Mouse (Mus musculus): ENCODE data around the gene Mrpl51. TPM values are rescaled to one million over a fixed set of nuclear protein-coding genes. Genes with fewer than 3 reads are reported as not detected.

Gene Mrpl51
- total and polyA plus RNA-seq, 2 experiments = 44.0 to 69.8 TPM

- H3K36me3 ChIP-seq (ENCODE audit: control insufficient read depth, insufficient read depth, low read length) = no peaks in the 10 kb centered on the region
- 93% methylated on average over 8 of the region's 8 CpGs for WGBS
These were observed 36.3 kb upstream of the Mrpl51 start for GRCm38 (mm10) chr6:125155262-125155661.

GRCm38 (mm10) chr6:125156491-125156890 is 35.1 kb upstream of the Mrpl51 start:
- Histone ChIP-seq H3K9ac (ENCODE audit: low read depth, low read length) (no peak overlapping the region), H3K4me3 (ENCODE audit: insufficient read depth, low read depth, low read length) (no peak overlapping the region), H3K27me3 (ENCODE audit: control insufficient read depth, insufficient read depth, low read length) (no peaks in the 10 kb centered on the region), H3K79me2 (ENCODE audit: control insufficient read depth, insufficient read depth, low read length) (no peaks in the 10 kb centered on the region; the same call in 1 of the 2 replicates), H3K36me3 (ENCODE audit: control insufficient read depth, insufficient read depth, low read length) (no peaks in the 10 kb centered on the region), H3K27ac (replicated peaks; ENCODE audit: insufficient read depth, low read depth, low read length) (no peak overlapping the region), H3K4me1 (ENCODE audit: control insufficient read depth, insufficient read depth, low read length) (no peaks in the 10 kb centered on the region)
- WGBS = 39% methylated on average over 3 of the region's 3 CpGs
- DNase-seq (ENCODE audit: extremely low read depth, low read depth, low spot score) = peak; percentile 40
- TF ChIP-seq POLR2A (IDR thresholded peaks at IDR 0.05; ENCODE audit: extremely low read depth, insufficient read depth, low read length) (no peak), CTCF (IDR thresholded peaks at IDR 0.05; ENCODE audit: low read depth, low read length) (no peak)

More at GRCm38 (mm10) chr6:125155262-125155661, 36.3 kb upstream of the Mrpl51 start:
- TF ChIP-seq POLR2A (IDR thresholded peaks at IDR 0.05; ENCODE audit: extremely low read depth, insufficient read depth, low read length) = no peak
- no peak for TF ChIP-seq CTCF (IDR thresholded peaks at IDR 0.05; ENCODE audit: low read depth, low read length)
- no peak overlapping the region for H3K9ac ChIP-seq (ENCODE audit: low read depth, low read length)
- H3K79me2 ChIP-seq (ENCODE audit: control insufficient read depth, insufficient read depth, low read length) = no peaks in the 10 kb centered on the region; the same call in 1 of the 2 replicates
- no peak for DNase-seq (ENCODE audit: extremely low read depth, low read depth, low spot score)
- H3K4me1 ChIP-seq (ENCODE audit: control insufficient read depth, insufficient read depth, low read length) = no peaks in the 10 kb centered on the region
- H3K4me3 ChIP-seq (ENCODE audit: insufficient read depth, low read depth, low read length) = no peak overlapping the region
- H3K27ac ChIP-seq (replicated peaks; ENCODE audit: insufficient read depth, low read depth, low read length) = no peak overlapping the region
- H3K27me3 ChIP-seq (ENCODE audit: control insufficient read depth, insufficient read depth, low read length) = no peaks in the 10 kb centered on the region

- no peaks in the 10 kb centered on the region for H3K27me3 ChIP-seq (ENCODE audit: control insufficient read depth, insufficient read depth, low read length)
- TF ChIP-seq POLR2A (IDR thresholded peaks at IDR 0.05; ENCODE audit: extremely low read depth, insufficient read depth, low read length) (no peak), CTCF (IDR thresholded peaks at IDR 0.05; ENCODE audit: low read depth, low read length) (no peak)
- no peaks in the 10 kb centered on the region for H3K4me1 ChIP-seq (ENCODE audit: control insufficient read depth, insufficient read depth, low read length)
- no peak overlapping the region for H3K4me3 ChIP-seq (ENCODE audit: insufficient read depth, low read depth, low read length)
- no peak overlapping the region for H3K9ac ChIP-seq (ENCODE audit: low read depth, low read length)
- no peaks in the 10 kb centered on the region for H3K36me3 ChIP-seq (ENCODE audit: control insufficient read depth, insufficient read depth, low read length)
- 51% methylated on average over 7 of the region's 7 CpGs for WGBS
- DNase-seq (ENCODE audit: extremely low read depth, low read depth, low spot score) = no peak
- H3K27ac ChIP-seq (replicated peaks; ENCODE audit: insufficient read depth, low read depth, low read length) = no peak overlapping the region
- no peaks in the 10 kb centered on the region; the same call in 1 of the 2 replicates for H3K79me2 ChIP-seq (ENCODE audit: control insufficient read depth, insufficient read depth, low read length)
These were observed 34.5 kb upstream of the Mrpl51 start for GRCm38 (mm10) chr6:125156903-125157614.

GRCm38 (mm10) chr6:125158944-125159492 is 32.6 kb upstream of the Mrpl51 start:
- peaks cover 2% of the 10 kb centered on the region; the same call in 1 of the 2 replicates for H3K4me1 ChIP-seq (ENCODE audit: control insufficient read depth, insufficient read depth, low read length)
- H3K27me3 ChIP-seq (ENCODE audit: control insufficient read depth, insufficient read depth, low read length) = no peaks in the 10 kb centered on the region
- peaks cover 6% of the 10 kb centered on the region for H3K36me3 ChIP-seq (ENCODE audit: control insufficient read depth, insufficient read depth, low read length)
- DNase-seq (ENCODE audit: extremely low read depth, low read depth, low spot score) = no peak
- H3K27ac ChIP-seq (replicated peaks; ENCODE audit: insufficient read depth, low read depth, low read length) = no peak overlapping the region
- 92% methylated on average over 15 of the region's 15 CpGs for whole genome bisulfite sequencing
- H3K9ac ChIP-seq (ENCODE audit: low read depth, low read length) = no peak overlapping the region
- TF ChIP-seq CTCF (IDR thresholded peaks at IDR 0.05; ENCODE audit: low read depth, low read length) = no peak
- TF ChIP-seq POLR2A (IDR thresholded peaks at IDR 0.05; ENCODE audit: extremely low read depth, insufficient read depth, low read length) = no peak
- H3K79me2 ChIP-seq (ENCODE audit: control insufficient read depth, insufficient read depth, low read length) = no peaks in the 10 kb centered on the region
- no peak overlapping the region for H3K4me3 ChIP-seq (ENCODE audit: insufficient read depth, low read depth, low read length)

DNA sequence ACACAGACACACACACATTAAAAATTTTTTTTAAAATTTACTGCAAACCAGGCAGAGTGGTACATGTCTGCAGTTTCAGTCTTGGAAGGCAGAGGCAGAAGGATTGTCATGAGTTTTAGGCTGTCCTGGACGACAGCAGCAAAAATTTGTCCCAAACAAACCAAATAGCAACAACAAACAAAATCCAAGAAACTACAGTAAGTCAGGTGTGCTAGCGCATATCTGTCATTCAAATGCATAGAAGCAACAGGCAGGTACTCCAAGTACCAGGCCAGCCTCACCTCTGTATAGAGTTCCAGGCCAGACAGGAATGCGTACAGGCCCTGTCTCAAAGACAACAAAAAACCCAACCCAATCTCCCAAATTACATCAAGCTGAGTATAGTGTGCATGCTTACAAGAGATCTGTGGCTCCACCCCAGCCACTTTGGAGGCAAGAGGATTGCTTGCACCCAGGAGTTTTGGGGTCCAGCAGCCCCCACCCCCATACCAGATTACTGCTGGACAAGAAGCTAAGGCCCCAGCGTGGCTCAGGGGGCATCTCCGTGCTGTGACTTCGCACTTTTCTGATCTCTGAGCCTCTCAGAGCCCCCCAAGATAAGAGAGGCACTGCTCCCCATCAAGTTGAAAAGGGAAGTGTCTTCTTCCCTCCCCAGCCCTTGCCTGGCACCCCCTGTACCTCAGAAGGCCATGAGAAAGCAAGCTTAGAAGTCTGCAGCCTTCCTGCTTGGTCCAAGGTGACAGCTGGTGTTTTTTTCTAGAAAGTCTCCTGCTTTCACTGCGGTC is 31.6 kb upstream of the Mrpl51 start:
- 89% methylated on average over 7 of the region's 7 CpGs for WGBS

More for the DNA sequence above, 31.6 kb upstream of the Mrpl51 start:
- Histone ChIP-seq H3K4me1 (ENCODE audit: control insufficient read depth, insufficient read depth, low read length) (peaks cover 2% of the 10 kb centered on the region; the same call in 1 of the 2 replicates), H3K79me2 (ENCODE audit: control insufficient read depth, insufficient read depth, low read length) (peaks cover 9% of the 10 kb centered on the region; the same call in 1 of the 2 replicates), H3K27ac (replicated peaks; ENCODE audit: insufficient read depth, low read depth, low read length) (no peak overlapping the region), H3K27me3 (ENCODE audit: control insufficient read depth, insufficient read depth, low read length) (no peaks in the 10 kb centered on the region), H3K4me3 (ENCODE audit: insufficient read depth, low read depth, low read length) (no peak overlapping the region), H3K36me3 (ENCODE audit: control insufficient read depth, insufficient read depth, low read length) (peaks cover 6% of the 10 kb centered on the region), H3K9ac (ENCODE audit: low read depth, low read length) (no peak overlapping the region)
- TF ChIP-seq POLR2A (IDR thresholded peaks at IDR 0.05; ENCODE audit: extremely low read depth, insufficient read depth, low read length) (no peak), CTCF (IDR thresholded peaks at IDR 0.05; ENCODE audit: low read depth, low read length) (no peak)
- no peak for DNase-seq (ENCODE audit: extremely low read depth, low read depth, low spot score)

Measured in liver, adult 2 months (tissue).